Mouse (Mus musculus): ENCODE results near the gene Nbea.

Nbea gene

GRCm38 (mm10) chr3:56183159-56184133 is at the start of gene Nbea:
Gene Nbea, minus strand, starts transcription at chr3:56183701.
- DNase-seq (ENCODE audit: extremely low spot score) = peak; percentile 88

- no peak for DNase-seq (ENCODE audit: extremely low spot score)
Observed at GRCm38 (mm10) chr3:56229283-56229682, 45.8 kb upstream of the Nbea start.

- DNase-seq (ENCODE audit: extremely low spot score) = no peak
Observed at GRCm38 (mm10) chr3:56215989-56216388, 32.5 kb upstream of the Nbea start.

- DNase-seq (ENCODE audit: extremely low spot score) = no peak
Observed at GRCm38 (mm10) chr3:56203968-56204367, 20.5 kb upstream of the Nbea start.

- no peak for DNase-seq (ENCODE audit: extremely low spot score)
Observed at GRCm38 (mm10) chr3:56188238-56188637, 4.7 kb upstream of the Nbea start.

GRCm38 (mm10) chr3:56187131-56187779 is 3.8 kb upstream of the Nbea start:
- no peak for DNase-seq (ENCODE audit: extremely low spot score)

- DNase-seq (ENCODE audit: extremely low spot score) = peak; percentile 50
Observed at GRCm38 (mm10) chr3:56182371-56183158, 936 bp downstream of the Nbea start.

GRCm38 (mm10) chr3:56181991-56182370 is 1.5 kb downstream of the Nbea start:
- DNase-seq (ENCODE audit: extremely low spot score) = peak; percentile 27

GRCm38 (mm10) chr3:56181025-56181424 is 2.5 kb downstream of the Nbea start:
- DNase-seq (ENCODE audit: extremely low spot score) = no peak

GRCm38 (mm10) chr3:56157864-56158263 is 25.6 kb downstream of the Nbea start:
- DNase-seq (ENCODE audit: extremely low spot score) = no peak

GRCm38 (mm10) chr3:56126674-56127073 is 56.8 kb downstream of the Nbea start:
- no peak for DNase-seq (ENCODE audit: extremely low spot score)

GRCm38 (mm10) chr3:56116647-56117046 is 66.9 kb downstream of the Nbea start:
- DNase-seq (ENCODE audit: extremely low spot score) = no peak

GRCm38 (mm10) chr3:56108101-56108500 is 75.4 kb downstream of the Nbea start:
- DNase-seq (ENCODE audit: extremely low spot score) = no peak

GRCm38 (mm10) chr3:56097105-56097504 is 86.4 kb downstream of the Nbea start:
- DNase-seq (ENCODE audit: extremely low spot score) = peak; percentile 35

GRCm38 (mm10) chr3:56079015-56079612 is 104.4 kb downstream of the Nbea start:
- DNase-seq (ENCODE audit: extremely low spot score) = no peak

GRCm38 (mm10) chr3:56067849-56068248 is 115.7 kb downstream of the Nbea start:
- no peak for DNase-seq (ENCODE audit: extremely low spot score)

- DNase-seq (ENCODE audit: extremely low spot score) = no peak
Observed at GRCm38 (mm10) chr3:56066360-56067040, 117.0 kb downstream of the Nbea start.

- no peak for DNase-seq (ENCODE audit: extremely low spot score)
Observed at GRCm38 (mm10) chr3:56065234-56065633, 118.3 kb downstream of the Nbea start.

GRCm38 (mm10) chr3:56045659-56046336 is 137.7 kb downstream of the Nbea start:
- no peak for DNase-seq (ENCODE audit: extremely low spot score)

- no peak for DNase-seq (ENCODE audit: extremely low spot score)
Observed at GRCm38 (mm10) chr3:56043091-56043490, 140.4 kb downstream of the Nbea start.

- no peak for DNase-seq (ENCODE audit: extremely low spot score)
Observed at GRCm38 (mm10) chr3:56039494-56039893, 144.0 kb downstream of the Nbea start.
